Mouse (Mus musculus) megakaryocyte, adult 5-6 weeks (primary cell): ENCODE data around the gene Ccl25. TPM values are rescaled to one million over a fixed set of nuclear protein-coding genes. Genes with fewer than 3 reads are reported as not detected.
A peak's percentile ranks its signal among the peaks of the same experiment; 100 is the strongest.
"Not testable (repeated sequence)": the region's sequence is repeated elsewhere in the genome, so short reads cannot be mapped to it uniquely, and the experiment has no call there.

ENCODE experiments used
- ATAC-seq: 2 replicates; pipeline ENCODE4 v1.8.0; 2016; ENCODE audit warnings: mild to moderate bottlenecking, inconsistent platforms; ENCODE audit not compliant: poor library complexity, severe bottlenecking
- total RNA-seq, 2 experiments: library from RNA; stranded (forward) in 1 of 2; stranded (reverse) in 1 of 2; fragments of 153-499, 151-499 nt in 1 of 2; fragments of 221-1000, 200-1000 nt in 1 of 2; gene quantifications; 2 replicates each; pipeline versions ENCODE4 v1.2.3 to v1.2.4; 2015 to 2017

Gene Ccl25
- total RNA-seq, 2 experiments from 2014 or later = 9.5 to 14.0 TPM

GRCm38 (mm10) chr8:4335678-4336077 lies 10.7 kb downstream of the Ccl25 start:
- ATAC-seq = peak; percentile 57

GRCm38 (mm10) chr8:4340207-4340606 lies 15.2 kb downstream of the Ccl25 start:
- no peak for ATAC-seq

GRCm38 (mm10) chr8:4347661-4348060 lies 22.7 kb downstream of the Ccl25 start:
- peak; percentile 90 for ATAC-seq

- ATAC-seq = peak; percentile 43
These were observed 23.3 kb downstream of the Ccl25 start for GRCm38 (mm10) chr8:4348275-4348674.

GRCm38 (mm10) chr8:4349335-4349734 lies 24.3 kb downstream of the Ccl25 start:
- ATAC-seq = no peak

- no peak for ATAC-seq
These were observed 25.6 kb downstream of the Ccl25 start for GRCm38 (mm10) chr8:4350618-4351017.

- ATAC-seq = not testable (repeated sequence)
These were observed 27.6 kb downstream of the Ccl25 start for GRCm38 (mm10) chr8:4352562-4352961.

- no peak for ATAC-seq
These were observed 28.7 kb downstream of the Ccl25 start for GRCm38 (mm10) chr8:4353741-4354140.

- ATAC-seq = no peak
These were observed 29.5 kb downstream of the Ccl25 start for GRCm38 (mm10) chr8:4354516-4354915.

GRCm38 (mm10) chr8:4355455-4355854 lies 30.4 kb downstream of the Ccl25 start:
- ATAC-seq = no peak

- ATAC-seq = no peak
These were observed 34.4 kb downstream of the Ccl25 start for GRCm38 (mm10) chr8:4359362-4359761.

- no peak for ATAC-seq
These were observed 35.9 kb downstream of the Ccl25 start for GRCm38 (mm10) chr8:4360922-4361321.

- no peak for ATAC-seq
These were observed 41.2 kb downstream of the Ccl25 start for GRCm38 (mm10) chr8:4366189-4366588.

GRCm38 (mm10) chr8:4367808-4368207 lies 42.8 kb downstream of the Ccl25 start:
- no peak for ATAC-seq

GRCm38 (mm10) chr8:4368470-4368869 lies 43.5 kb downstream of the Ccl25 start:
- no peak for ATAC-seq

- ATAC-seq = peak; percentile 99
These were observed 45.1 kb downstream of the Ccl25 start for GRCm38 (mm10) chr8:4370078-4370477.

- ATAC-seq = no peak
These were observed 47.6 kb downstream of the Ccl25 start for GRCm38 (mm10) chr8:4372657-4373056.

- ATAC-seq = no peak
These were observed 76.4 kb downstream of the Ccl25 start for GRCm38 (mm10) chr8:4401442-4401841.

- ATAC-seq = no peak
These were observed 79.2 kb downstream of the Ccl25 start for GRCm38 (mm10) chr8:4403960-4404879.

GRCm38 (mm10) chr8:4404880-4405261 lies 79.9 kb downstream of the Ccl25 start:
- no peak for ATAC-seq

GRCm38 (mm10) chr8:4408425-4408824 lies 83.4 kb downstream of the Ccl25 start:
- ATAC-seq = not testable (repeated sequence)
